15 mouse cellular contexts compared by ENCODE assay signal in the genomic region with DNA sequence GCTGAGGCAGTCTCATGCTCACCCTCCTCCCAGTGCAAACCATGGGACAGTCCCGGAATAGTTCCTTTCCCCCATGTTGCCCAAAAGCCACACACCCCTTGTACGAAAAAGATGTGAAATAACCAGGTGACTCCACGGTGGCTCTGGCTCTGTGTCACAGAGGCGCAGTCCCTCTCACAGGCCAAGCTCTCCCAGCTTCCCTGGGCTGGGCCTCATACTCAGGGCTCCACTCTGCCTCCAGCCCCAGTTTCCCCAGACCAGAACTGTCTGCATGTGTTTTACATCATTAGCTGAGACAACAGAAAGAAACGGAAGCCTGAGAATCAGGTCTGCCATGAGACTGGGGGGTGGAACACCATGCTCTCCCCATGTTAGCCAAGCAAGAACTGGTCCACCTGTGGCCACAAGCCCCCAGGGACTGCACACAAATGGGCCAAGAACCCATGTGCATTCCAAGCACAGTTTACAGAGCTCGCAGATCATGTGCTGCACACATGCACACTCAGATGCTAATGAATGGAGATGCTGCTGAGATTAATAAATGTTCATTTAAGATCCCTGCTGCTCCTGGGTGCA.
DNase-seq lines count a peak whose midpoint lies in the region; ATAC-seq and TF ChIP-seq lines count a peak whose summit lies in the region.
"Had no signal": no experiment of that assay in that cellular context is flagged by ENCODE, and none has a peak within 500 bp of the region (broad histone marks: within the 10 kb centered on the region; RNA-seq: fewer than 3 reads in every experiment).

No protein-coding gene starts in this region.

- DNase-seq in heart, postnatal 0 days (ENCODE audit: low spot score), result no peak
- no peak for DNase-seq in heart, postnatal 14 days
- DNase-seq in forebrain, embryonic 10.5 days (ENCODE audit: extremely low spot score, low spot score), result no peak
- peak; percentile 39 for DNase-seq in hindbrain, postnatal 0 days (ENCODE audit: low spot score)
- no peak for DNase-seq in right cerebral cortex, postnatal 10 days (ENCODE audit: low spot score in 2 of 2)
- DNase-seq in right cerebral cortex, postnatal 25 days, result no peak
- DNase-seq: cerebellum, adult 9-11 months; gastrocnemius, postnatal 36 days; liver; lung, postnatal 10 days had no signal

- no peak overlapping the region for H3K4me3 ChIP-seq in heart, postnatal 0 days (ENCODE audit: low read depth, low read length)
- H3K4me3 ChIP-seq in brown adipose tissue, adult 24 weeks (ENCODE audit: insufficient read depth, low read depth, low read length), result no peak overlapping the region
- no peak overlapping the region for H3K4me3 ChIP-seq in forebrain, embryonic 10.5 days
- no peak overlapping the region for H3K4me3 ChIP-seq in hindbrain, postnatal 0 days (ENCODE audit: low read length)
- H3K4me3 ChIP-seq: erythroblast, embryonic 14.5 days had no signal

- peaks cover 44% of the 10 kb centered on the region for H3K4me1 ChIP-seq in heart, postnatal 0 days (ENCODE audit: control insufficient read depth, insufficient read depth)
- H3K4me1 ChIP-seq in brown adipose tissue, adult 24 weeks (ENCODE audit: control insufficient read depth, insufficient read depth, insufficient read length, low read length), result peaks cover 65% of the 10 kb centered on the region
- peaks cover 63% of the 10 kb centered on the region for H3K4me1 ChIP-seq in forebrain, embryonic 10.5 days
- H3K4me1 ChIP-seq in hindbrain, postnatal 0 days (ENCODE audit: insufficient read depth, low read length), result peaks cover 30% of the 10 kb centered on the region

- no peak overlapping the region for H3K9ac ChIP-seq in heart, postnatal 0 days (replicated peaks; ENCODE audit: low read depth, low read length)
- H3K9ac ChIP-seq in hindbrain, postnatal 0 days (replicated peaks; ENCODE audit: low read length), result peak overlapping the region; percentile 17; the same call in 1 of the 2 replicates

- 0 out of 2 replicates have a peak overlapping the region, but pooled peaks have one; percentile 8 for H3K27ac ChIP-seq in heart, postnatal 0 days (ENCODE audit: low read depth)
- peak overlapping the region; percentile 40 for H3K27ac ChIP-seq in brown adipose tissue, adult 24 weeks (replicated peaks; ENCODE audit: low read depth, low read length)
- peak overlapping the region; percentile 63 for H3K27ac ChIP-seq in forebrain, embryonic 10.5 days
- peak overlapping the region; percentile 9; the same call in 1 of the 2 replicates for H3K27ac ChIP-seq in hindbrain, postnatal 0 days

- H3K27me3 ChIP-seq in heart, postnatal 0 days (ENCODE audit: control insufficient read depth, insufficient read depth, low read length), result no peaks in the 10 kb centered on the region
- H3K27me3 ChIP-seq in forebrain, embryonic 10.5 days (ENCODE audit: poor library complexity, severe bottlenecking), result no peaks in the 10 kb centered on the region
- no peaks in the 10 kb centered on the region for H3K27me3 ChIP-seq in hindbrain, postnatal 0 days (ENCODE audit: insufficient read depth, low read length)

- H3K4me2 ChIP-seq in heart, postnatal 0 days (ENCODE audit: low read depth, low read length), result no peak overlapping the region
- no peak overlapping the region for H3K4me2 ChIP-seq in hindbrain, postnatal 0 days (ENCODE audit: low read depth, low read length)

- H3K9me3 ChIP-seq in heart, postnatal 0 days (replicated peaks; ENCODE audit: control insufficient read depth, low read length), result no peaks in the 10 kb centered on the region
- no peaks in the 10 kb centered on the region for H3K9me3 ChIP-seq in forebrain, embryonic 10.5 days
- no peaks in the 10 kb centered on the region for H3K9me3 ChIP-seq in hindbrain, postnatal 0 days (ENCODE audit: low read length)

- peaks cover 8% of the 10 kb centered on the region; the same call in 1 of the 2 replicates for H3K36me3 ChIP-seq in heart, postnatal 0 days (replicated peaks; ENCODE audit: control insufficient read depth, insufficient read depth, low read length)
- H3K36me3 ChIP-seq in forebrain, embryonic 10.5 days (replicated peaks), result peaks cover 35% of the 10 kb centered on the region
- H3K36me3 ChIP-seq in hindbrain, postnatal 0 days (ENCODE audit: insufficient read depth, low read length), result no peaks in the 10 kb centered on the region

- 70% methylated on average over 6 of the region's 6 CpGs for WGBS in heart, postnatal 0 days
- 85% methylated on average over 6 of the region's 6 CpGs for whole genome bisulfite sequencing in forebrain, embryonic 10.5 days
- 62% methylated on average over 6 of the region's 6 CpGs for WGBS in hindbrain, postnatal 0 days

- intact Hi-C loops in heart, postnatal 14 days (cut with DNase I), result no loop called here

- no peak for TF ChIP-seq EP300 in heart, postnatal 0 days (IDR thresholded peaks at IDR 0.05; ENCODE audit: low read depth)

- TF ChIP-seq CTCF in heart, postnatal 0 days (IDR thresholded peaks at IDR 0.05; ENCODE audit: low read depth), result no peak
- no peak for TF ChIP-seq CTCF in hindbrain, postnatal 0 days (IDR thresholded peaks at IDR 0.05; ENCODE audit: low read depth)

- no peak for ATAC-seq in heart, postnatal 0 days (ENCODE audit: insufficient read depth, low read depth)
- ATAC-seq in hindbrain, postnatal 0 days, result 0 out of 2 replicates have a peak, but pooled peaks have one; percentile 11
- no peak for ATAC-seq in frontal cortex, adult (ENCODE audit: low TSS enrichment)
- ATAC-seq: CD4-positive, CD25-positive, alpha-beta regulatory T cell, adult 4 months; intestine, postnatal 0 days had no signal

Comparison
In these comparisons a context has a peak if more than half of its experiments do, and no peak if none do; other contexts are left out.
1. H3K27ac ChIP-seq: peak in every context shown above with its lines; median percentile 63 in forebrain, embryonic 10.5 days; 40 in brown adipose tissue, adult 24 weeks; 9 in hindbrain, postnatal 0 days; 8 in heart, postnatal 0 days.